Mouse (Mus musculus) telencephalon, adult 2 months (tissue): ENCODE data around the gene Tradd.
"Not testable (repeated sequence)": the region's sequence is repeated elsewhere in the genome, so short reads cannot be mapped to it uniquely, and the experiment has no call there.

Source experiments
- DNase-seq: peaks from one replicate; pipeline ENCODE4 v3.0.0-alpha.2; 2011; ENCODE audit warnings: low read depth, low spot score

Tradd gene

GRCm38 (mm10) chr8:105241016-105241415 is 23.4 kb downstream of the Tradd start:
- no peak for DNase-seq

DNA sequence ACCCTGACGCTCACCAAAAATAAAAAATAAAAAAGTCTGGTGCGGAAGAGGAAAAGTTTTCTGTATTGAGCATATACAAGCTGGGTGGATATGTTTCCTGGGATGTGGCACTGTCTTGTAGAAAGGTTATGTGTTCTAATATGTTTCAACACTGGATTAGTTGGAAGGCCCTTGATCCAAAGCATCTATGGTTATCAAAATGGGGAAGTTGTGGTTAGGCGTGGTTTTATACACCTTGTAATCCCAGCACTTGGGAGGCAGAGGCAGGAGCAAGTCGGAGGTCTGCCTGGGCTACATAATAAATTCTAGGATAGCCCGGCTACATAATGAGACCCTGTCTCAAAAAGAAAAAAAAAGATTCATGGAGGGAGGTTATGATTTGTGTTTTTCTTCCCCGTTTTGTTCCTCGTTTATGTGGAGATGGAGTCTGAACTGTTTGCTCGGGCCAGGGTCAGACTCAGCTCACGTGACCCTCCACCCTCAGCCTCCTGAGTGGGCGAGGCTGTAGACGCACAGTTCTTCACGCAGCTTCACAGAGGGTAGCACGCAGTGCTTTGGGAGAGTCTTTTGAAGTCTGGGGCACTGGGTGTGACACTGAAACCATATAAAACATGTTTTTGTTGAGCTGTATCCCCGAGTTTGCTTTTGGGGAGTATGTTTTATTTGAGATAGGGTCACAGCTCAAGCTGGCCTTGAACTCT is 26.8 kb downstream of the Tradd start:
- no peak for DNase-seq

GRCm38 (mm10) chr8:105235206-105235605 is 29.2 kb downstream of the Tradd start:
- DNase-seq = no peak

GRCm38 (mm10) chr8:105233126-105233935 is 31.1 kb downstream of the Tradd start:
- DNase-seq = no peak

- DNase-seq = not testable (repeated sequence)
Measured at GRCm38 (mm10) chr8:105232321-105232693, 32.1 kb downstream of the Tradd start.

DNA sequence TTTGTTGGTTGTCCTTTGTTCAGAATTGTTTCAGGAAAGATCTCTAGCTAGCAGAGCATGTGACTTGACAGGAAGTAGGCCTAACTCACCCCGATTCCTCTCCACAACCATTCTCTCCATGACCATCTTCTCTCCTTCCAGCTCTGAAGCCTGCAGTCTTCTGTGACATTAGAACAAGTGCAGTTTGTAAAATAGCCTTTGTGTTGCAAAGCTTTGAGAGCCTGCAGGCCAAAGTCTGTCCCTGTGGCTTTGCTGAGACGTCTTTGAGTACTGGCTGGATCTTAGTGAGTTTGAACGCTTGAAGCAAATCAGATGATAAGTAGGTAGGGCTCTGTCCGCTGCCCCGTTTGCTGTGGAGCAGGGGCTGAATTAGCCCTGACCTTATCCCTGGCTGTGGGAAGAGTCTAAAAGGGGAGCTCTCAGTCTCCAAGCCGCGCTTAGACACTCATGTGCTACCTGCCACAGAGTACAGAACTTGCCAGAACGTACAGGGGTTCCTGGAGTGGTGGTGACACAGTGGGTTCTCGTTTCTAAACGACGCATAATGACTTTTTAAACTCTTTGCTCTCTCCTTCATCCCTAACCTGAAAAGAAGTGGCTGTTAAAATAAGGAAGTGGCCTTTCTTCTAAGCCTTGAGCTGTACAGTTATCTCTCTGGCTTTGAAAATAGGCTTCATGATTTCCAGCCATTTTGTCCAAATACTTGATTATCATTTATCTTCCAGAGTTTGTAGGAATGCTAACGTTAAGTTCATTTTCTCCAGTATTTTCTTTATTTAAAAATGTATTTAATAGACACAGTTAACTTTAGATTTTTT is 32.7 kb downstream of the Tradd start:
- no peak for DNase-seq

DNA sequence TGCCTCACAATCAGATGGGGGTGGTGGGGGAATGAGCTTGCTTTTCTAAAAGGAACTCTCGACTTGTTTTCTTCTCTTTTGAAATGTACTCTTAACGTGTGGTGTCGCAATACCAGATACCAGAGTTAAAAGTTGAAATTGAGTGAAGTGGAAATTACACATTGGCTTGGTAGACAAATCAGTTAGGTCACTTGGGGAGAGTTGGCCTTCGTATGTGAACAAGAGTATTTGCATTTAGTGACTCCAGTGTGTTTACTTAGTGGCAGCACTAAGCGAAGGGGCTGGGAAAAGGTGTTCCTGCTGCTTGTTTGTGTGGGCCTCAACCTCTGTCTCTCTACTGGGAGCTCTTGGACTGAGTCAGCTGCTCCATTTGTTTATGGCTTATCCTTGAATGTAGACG is 38.5 kb downstream of the Tradd start:
- no peak for DNase-seq

DNA sequence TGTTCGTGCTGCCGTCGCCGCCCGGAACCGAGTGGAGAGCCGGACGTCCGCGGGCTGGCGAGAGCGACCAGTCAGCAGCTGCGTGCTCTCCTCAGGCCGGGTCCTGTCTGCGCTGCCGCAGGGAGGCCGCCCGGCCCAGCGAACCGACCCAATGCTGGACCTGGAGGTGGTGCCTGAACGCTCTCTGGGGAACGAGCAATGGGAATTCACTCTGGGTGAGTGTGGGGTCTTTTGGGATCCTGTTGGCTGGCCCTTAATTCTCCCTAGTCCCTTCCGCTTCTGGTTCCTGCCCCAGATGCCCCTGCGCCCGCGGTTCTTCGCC is 39.2 kb downstream of the Tradd start:
- DNase-seq = no peak

- peak; percentile 91 for DNase-seq
Measured at GRCm38 (mm10) chr8:105224413-105225271, 39.8 kb downstream of the Tradd start, which contains the start of gene D230025D16Rik. TSS of gene D230025D16Rik (plus strand) at chr8:105225145.

DNA sequence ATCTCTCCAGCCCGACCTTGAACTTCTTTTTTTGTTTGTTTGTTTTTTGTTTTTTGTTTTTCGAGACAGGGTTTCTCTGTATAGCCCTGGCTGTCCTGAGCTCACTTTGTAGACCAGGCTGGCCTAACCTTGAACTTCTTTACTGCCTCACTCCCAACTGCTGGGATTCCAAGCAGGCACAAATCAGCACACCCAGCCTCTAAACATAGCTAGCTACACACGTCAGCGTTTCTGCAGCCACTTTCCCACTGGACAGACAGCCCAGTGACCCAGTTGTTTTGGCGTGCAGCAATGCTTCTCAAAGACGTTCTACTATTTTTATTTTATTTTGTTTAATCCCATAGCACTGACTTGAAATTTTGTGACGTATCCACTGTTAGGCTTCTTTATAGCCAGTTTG is 40.6 kb downstream of the Tradd start:
- no peak for DNase-seq

- DNase-seq = peak; percentile 54
Measured at GRCm38 (mm10) chr8:105217926-105218522, 46.4 kb downstream of the Tradd start.

- DNase-seq = no peak
Measured at GRCm38 (mm10) chr8:105214104-105214503, 50.3 kb downstream of the Tradd start.

DNA sequence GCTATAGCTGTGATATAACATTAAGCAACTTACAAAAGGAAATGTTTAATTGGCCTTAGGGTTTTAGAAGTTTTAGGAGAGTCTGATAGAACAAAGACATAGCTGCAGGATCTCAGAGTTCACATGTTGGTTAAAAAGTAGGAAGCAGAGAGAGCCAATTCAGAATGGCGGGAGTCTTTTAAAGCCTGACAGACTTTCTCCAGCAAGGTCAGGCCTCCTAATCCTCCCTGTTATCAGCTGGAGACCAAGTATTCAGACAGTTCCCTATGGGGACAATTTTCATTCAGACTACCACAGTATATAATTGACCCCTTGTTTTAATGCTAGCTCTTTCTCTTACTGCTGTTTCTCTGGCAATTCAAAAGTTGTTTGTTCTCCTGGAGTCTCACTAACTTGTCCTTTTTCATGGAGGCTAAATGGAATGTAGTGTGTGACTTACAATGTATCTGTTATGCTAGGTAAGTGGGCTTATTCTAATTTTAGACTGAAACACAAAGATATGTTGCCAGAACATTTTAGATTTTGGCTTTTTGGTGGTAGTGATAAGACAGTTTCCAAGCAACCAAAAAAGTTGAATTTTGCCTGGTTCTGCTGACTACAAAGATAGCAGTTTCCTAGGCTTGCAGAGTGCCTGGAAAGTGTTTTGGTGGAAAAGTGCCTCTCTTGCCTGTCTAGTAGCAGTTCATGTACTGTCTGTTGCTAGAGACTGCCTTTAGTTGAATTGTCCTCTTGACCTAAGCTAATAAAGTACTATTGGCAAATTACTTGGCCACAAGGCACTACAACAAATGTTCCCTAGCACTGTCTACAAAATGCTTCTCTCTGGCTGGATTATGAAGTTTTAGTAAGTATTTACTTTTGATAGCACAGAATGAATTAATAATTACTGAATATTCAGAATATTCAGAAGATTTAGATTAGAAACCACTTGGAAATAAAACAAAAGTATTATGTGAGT is 55.0 kb downstream of the Tradd start:
- no peak for DNase-seq
